Mouse (Mus musculus): ENCODE results near the gene Tubb2b. TPM values are rescaled to one million over a fixed set of nuclear protein-coding genes. Genes with fewer than 3 reads are reported as not detected.

Gene Tubb2b
- 3.1 TPM for polyA plus RNA-seq (2014; fragmentation: Illumina TruSeq; extraction: RNeasy Lipid Tissue Mini Kit (QIAGEN cat#74804); ENCODE audit: low read depth, low replicate concordance)

DNA sequence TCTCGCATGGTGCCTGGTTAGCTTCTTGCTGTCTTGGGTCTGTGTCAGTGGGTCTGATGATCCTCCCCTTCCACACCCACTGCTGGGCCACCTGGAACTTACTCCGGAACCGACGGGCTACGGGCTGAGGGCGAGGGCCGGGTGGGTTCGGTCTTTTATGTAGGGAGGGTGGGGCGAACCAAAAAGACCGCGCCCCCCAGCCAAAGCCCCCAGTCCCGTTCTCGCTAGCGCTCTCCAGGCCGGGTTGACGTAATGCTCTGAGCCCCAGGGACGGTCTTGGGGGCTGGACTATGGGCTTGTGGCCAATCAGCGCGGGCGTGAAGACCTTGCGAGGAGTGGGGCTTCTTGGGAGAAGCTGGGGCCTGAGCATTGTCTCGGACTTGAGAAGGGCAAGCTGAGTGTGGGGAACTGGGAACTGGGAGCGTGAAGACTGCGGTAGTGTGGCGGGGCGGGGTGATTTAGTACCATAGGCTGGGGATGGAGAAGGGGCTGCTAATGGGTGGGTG, at the start of gene Tubb2b:
Tubb2b (minus strand) TSS at position 241 of the 506 bp plus-strand sequence.

DNA sequence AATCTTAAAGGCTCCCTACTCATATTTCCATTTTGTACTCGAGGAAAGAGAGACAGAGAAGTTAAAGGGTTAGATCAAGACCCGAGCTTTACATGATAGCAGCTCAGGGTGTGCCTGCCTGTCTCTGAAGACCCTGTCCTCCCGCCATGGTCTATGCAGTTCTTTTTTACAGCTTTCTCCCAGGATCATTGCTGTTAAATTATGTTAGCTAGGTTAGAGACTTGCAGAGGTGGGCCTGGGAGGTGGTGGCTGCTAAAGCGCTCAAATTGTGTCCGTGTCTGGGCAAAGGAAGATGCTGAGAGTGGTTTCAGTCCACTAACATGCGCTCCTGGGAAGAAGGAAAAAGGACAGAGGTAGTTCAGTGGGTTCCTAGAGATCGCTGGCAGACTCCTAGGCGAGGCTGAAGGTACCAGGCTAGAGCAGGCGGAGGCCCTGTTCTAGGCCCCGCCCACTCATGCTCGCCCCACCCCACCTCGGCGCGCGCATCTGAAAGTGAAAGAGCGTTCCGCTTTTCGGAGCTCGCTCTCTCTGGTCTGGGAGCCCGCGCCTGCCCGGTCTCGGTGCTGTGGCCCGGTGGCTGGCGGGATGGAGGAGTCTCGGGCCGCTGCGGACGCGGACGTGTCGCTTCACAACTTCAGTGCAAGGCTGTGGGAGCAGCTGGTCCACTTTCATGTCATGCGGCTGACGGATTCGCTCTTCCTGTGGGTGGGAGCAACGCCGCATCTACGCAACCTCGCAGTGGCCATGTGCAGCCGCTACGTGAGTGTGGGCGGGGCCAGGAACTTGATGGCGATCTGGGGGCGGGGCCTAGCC, 32.4 kb upstream of the Tubb2b start, which contains the start of gene Psmg4:
Psmg4 (plus strand) TSS at position 474 of the 813 bp plus-strand sequence.

DNA sequence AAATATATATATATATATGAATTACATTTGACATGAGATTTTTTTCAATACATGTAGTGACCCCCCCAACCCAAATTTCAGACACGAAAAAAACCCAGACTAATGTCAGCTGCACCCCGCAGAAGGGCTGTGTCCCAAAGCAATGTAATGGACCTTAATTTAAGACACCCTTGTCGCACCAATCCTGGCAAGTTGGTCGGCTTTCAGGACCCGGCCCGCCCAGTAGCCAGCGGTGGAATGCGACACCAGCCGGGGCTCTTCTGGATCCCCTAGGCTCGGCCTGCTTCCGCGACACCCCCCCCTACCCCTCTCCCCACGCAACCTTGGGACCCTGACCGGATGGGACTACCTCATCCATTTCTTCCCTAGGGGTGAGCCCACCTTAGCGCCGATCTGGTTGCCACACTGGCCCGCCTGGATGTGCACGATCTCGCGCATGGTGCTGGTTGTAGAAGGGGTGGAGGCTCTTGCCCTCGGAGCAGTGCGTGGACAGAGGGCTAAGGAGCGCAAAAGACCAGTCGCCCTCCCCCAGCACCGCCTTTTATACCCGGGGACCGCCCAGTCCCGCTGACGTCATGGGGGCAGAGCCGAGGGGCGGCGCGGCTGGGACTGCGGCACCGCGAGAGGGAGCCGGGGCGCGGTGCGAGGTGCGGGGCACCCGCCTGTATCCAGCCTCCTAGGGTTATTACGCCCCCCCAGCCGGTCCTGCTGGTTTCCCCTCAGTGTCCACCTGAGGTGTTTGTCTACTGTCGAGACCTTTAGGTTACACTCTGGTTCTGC, 52.6 kb downstream of the Tubb2b start, which contains the start of gene Tubb2a:
Tubb2a (minus strand) TSS at position 516 of the 780 bp plus-strand sequence.

Other genes starting within 250 kb of the Tubb2b start
- gene Serpinb6c, start 224.8 kb downstream of the Tubb2b start, polyA plus RNA-seq (2014; fragmentation: Illumina TruSeq; extraction: RNeasy Lipid Tissue Mini Kit (QIAGEN cat#74804); ENCODE audit: low read depth, low replicate concordance) = not detected
- gene Nqo2, start 165.8 kb downstream of the Tubb2b start, polyA plus RNA-seq (2014; fragmentation: Illumina TruSeq; extraction: RNeasy Lipid Tissue Mini Kit (QIAGEN cat#74804); ENCODE audit: low read depth, low replicate concordance) = 47.1 TPM
- gene Ripk1, start 128.1 kb downstream of the Tubb2b start, polyA plus RNA-seq (2014; fragmentation: Illumina TruSeq; extraction: RNeasy Lipid Tissue Mini Kit (QIAGEN cat#74804); ENCODE audit: low read depth, low replicate concordance) = 6.6 TPM
- 140 TPM for gene Serpinb6a, start 127.7 kb downstream of the Tubb2b start, polyA plus RNA-seq (2014; fragmentation: Illumina TruSeq; extraction: RNeasy Lipid Tissue Mini Kit (QIAGEN cat#74804); ENCODE audit: low read depth, low replicate concordance)
- 40.8 TPM for gene Bphl, start 92.9 kb downstream of the Tubb2b start, polyA plus RNA-seq (2014; fragmentation: Illumina TruSeq; extraction: RNeasy Lipid Tissue Mini Kit (QIAGEN cat#74804); ENCODE audit: low read depth, low replicate concordance)
- gene Tubb2a, start 52.5 kb downstream of the Tubb2b start, polyA plus RNA-seq (2014; fragmentation: Illumina TruSeq; extraction: RNeasy Lipid Tissue Mini Kit (QIAGEN cat#74804); ENCODE audit: low read depth, low replicate concordance) = 46.2 TPM
- 24.6 TPM for gene Psmg4, start 32.5 kb upstream of the Tubb2b start, polyA plus RNA-seq (2014; fragmentation: Illumina TruSeq; extraction: RNeasy Lipid Tissue Mini Kit (QIAGEN cat#74804); ENCODE audit: low read depth, low replicate concordance)
- gene Slc22a23, start 214.7 kb upstream of the Tubb2b start, polyA plus RNA-seq (2014; fragmentation: Illumina TruSeq; extraction: RNeasy Lipid Tissue Mini Kit (QIAGEN cat#74804); ENCODE audit: low read depth, low replicate concordance) = 10.8 TPM